Mouse (Mus musculus) embryonic facial prominence, embryonic 10.5 days (tissue): ENCODE data around the gene Sufu. TPM values are rescaled to one million over a fixed set of nuclear protein-coding genes. Genes with fewer than 3 reads are reported as not detected.
A peak's percentile ranks its signal among the peaks of the same experiment; 100 is the strongest.

Experiments
- DNase-seq: peaks from one replicate; pipeline ENCODE4 v3.0.0-alpha.2; 2017; ENCODE audit warnings: low spot score
- H3K27ac ChIP-seq: fragments of 300-500 bp; sonication (generic); replicated peaks from 2 replicates; pipeline ENCODE4 v1.5.1; 2016; ENCODE audit warnings: mild to moderate bottlenecking
- H3K27me3 ChIP-seq: fragments of 300-500 bp; sonication (generic); replicated peaks from 2 replicates; pipeline ENCODE4 v1.6.1; 2016; ENCODE audit warnings: low read depth, mild to moderate bottlenecking; ENCODE audit not compliant: poor library complexity, severe bottlenecking
- H3K36me3 ChIP-seq: fragments of 300-500 bp; sonication (generic); replicated peaks from 2 replicates; pipeline ENCODE4 v1.6.1; 2016; ENCODE audit warnings: mild to moderate bottlenecking, moderate library complexity
- H3K4me1 ChIP-seq: fragments of 300-500 bp; sonication (generic); 2 replicates; pipeline ENCODE4 v1.6.1; 2016
- H3K4me3 ChIP-seq: fragments of 300-500 bp; sonication (generic); 2 replicates; pipeline ENCODE4 v1.5.1; 2016; ENCODE audit warnings: mild to moderate bottlenecking, moderate library complexity
- H3K9me3 ChIP-seq: fragments of 300-500 bp; sonication (generic); 2 replicates; pipeline ENCODE4 v1.6.1; 2016; ENCODE audit warnings: mild to moderate bottlenecking
- WGBS: fragments of 180-500 bp; shearing (Covaris S2); methylation state at CpG from one replicate; pipeline ENCODE4 v1.1.7; 2016; 5-methylcytosine and 5-hydroxymethylcytosine counted together
- polyA plus RNA-seq: library from polyadenylated mRNA; unstranded; fragments of >200 nt; fragmentation: Nextera tagmentation; extraction: Ambion mirVana; gene quantifications from 2 replicates; pipeline ENCODE4 v1.2.1, GENCODE M21; 2016

Gene Sufu
- polyA plus RNA-seq, 1 experiment from 2014 or later = 50.5 TPM

GRCm38 (mm10) chr19:46529601-46530448, 133.1 kb downstream of the Sufu start:
- Histone ChIP-seq H3K9me3 (no peaks in the 10 kb centered on the region), H3K4me3 (peak overlapping the region; percentile 43), H3K4me1 (peaks cover 99% of the 10 kb centered on the region), H3K27ac (peak overlapping the region; percentile 88), H3K36me3 (peaks cover 5% of the 10 kb centered on the region; the same call in 1 of the 2 replicates), H3K27me3 (no peaks in the 10 kb centered on the region; the same call in 1 of the 2 replicates)
- peak; percentile 44 for DNase-seq
- WGBS = 4% methylated on average over 13 of the region's 13 CpGs

- peak; percentile 48 for DNase-seq
- WGBS = 5% methylated on average over 8 of the region's 8 CpGs
- H3K4me3 ChIP-seq = peak overlapping the region; percentile 43
These were observed 133.8 kb downstream of the Sufu start for GRCm38 (mm10) chr19:46530449-46530990.

DNA sequence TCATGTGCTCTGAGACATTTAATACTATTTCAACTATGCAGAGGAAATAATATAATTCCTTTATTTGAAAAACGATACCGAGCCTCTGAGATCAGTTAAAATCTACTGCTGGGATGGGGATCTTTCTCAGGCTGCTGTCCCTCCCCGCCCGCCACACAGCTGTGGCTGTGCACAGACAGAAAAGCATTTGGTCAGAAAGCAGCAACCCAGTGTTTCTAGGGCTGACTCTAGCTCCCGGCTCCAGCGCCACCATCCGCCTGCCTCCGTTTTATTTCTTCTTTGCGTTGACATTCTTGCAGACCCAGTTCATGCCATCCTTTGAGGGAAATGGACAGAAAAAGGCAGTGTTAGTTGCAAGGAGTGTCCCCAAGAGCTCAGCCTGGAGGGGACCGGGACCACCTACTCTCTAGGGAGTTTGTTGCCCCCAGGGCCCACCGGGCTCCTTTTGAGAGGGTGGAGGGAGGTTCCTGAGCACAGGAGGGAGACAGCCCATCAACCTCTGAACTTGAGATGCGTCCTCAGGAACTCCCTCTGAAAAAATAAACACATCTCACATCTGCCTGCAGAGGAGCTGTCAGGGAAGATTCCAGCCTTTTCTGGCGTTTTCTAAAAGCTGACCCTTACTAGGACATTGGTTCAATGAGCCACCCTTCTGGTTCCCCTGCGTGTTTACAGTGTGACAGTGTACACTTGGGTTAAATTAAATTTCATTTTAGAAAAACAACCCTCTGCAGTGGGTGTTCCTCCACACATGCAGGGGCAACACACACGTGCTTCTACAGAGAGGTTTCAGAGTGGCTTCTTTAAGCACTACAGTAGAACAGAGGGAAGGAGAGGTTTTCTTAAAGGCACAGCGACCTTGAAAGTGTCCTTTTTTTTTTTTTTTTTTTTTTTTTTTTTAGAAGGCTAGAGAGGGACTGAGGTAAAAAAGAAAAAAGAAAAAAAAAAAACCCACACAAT, 134.7 kb downstream of the Sufu start:
- H3K4me1 ChIP-seq = peaks cover 84% of the 10 kb centered on the region
- WGBS = 5% methylated on average over 16 of the region's 16 CpGs
- H3K27ac ChIP-seq = peak overlapping the region; percentile 88
- H3K36me3 ChIP-seq = peaks cover 13% of the 10 kb centered on the region
- peak; percentile 47 for DNase-seq
- no peaks in the 10 kb centered on the region for H3K9me3 ChIP-seq
- peak overlapping the region; percentile 43 for H3K4me3 ChIP-seq
- H3K27me3 ChIP-seq = no peaks in the 10 kb centered on the region; the same call in 1 of the 2 replicates

More at GRCm38 (mm10) chr19:46530449-46530990, 133.8 kb downstream of the Sufu start:
- Histone ChIP-seq H3K9me3 (no peaks in the 10 kb centered on the region), H3K36me3 (peaks cover 5% of the 10 kb centered on the region; the same call in 1 of the 2 replicates), H3K4me1 (peaks cover 93% of the 10 kb centered on the region), H3K27me3 (no peaks in the 10 kb centered on the region; the same call in 1 of the 2 replicates), H3K27ac (peak overlapping the region; percentile 88)

- H3K9me3 ChIP-seq = no peaks in the 10 kb centered on the region
- WGBS = 8% methylated on average over 10 of the region's 10 CpGs
- peak; percentile 52 for DNase-seq
- H3K4me3 ChIP-seq = peak overlapping the region; percentile 43; the same call in 1 of the 2 replicates
- peaks cover 18% of the 10 kb centered on the region for H3K36me3 ChIP-seq
- peak overlapping the region; percentile 72 for H3K27ac ChIP-seq
- H3K4me1 ChIP-seq = peaks cover 77% of the 10 kb centered on the region
- no peaks in the 10 kb centered on the region; the same call in 1 of the 2 replicates for H3K27me3 ChIP-seq
These were observed 135.5 kb downstream of the Sufu start for GRCm38 (mm10) chr19:46532031-46532688.

DNA sequence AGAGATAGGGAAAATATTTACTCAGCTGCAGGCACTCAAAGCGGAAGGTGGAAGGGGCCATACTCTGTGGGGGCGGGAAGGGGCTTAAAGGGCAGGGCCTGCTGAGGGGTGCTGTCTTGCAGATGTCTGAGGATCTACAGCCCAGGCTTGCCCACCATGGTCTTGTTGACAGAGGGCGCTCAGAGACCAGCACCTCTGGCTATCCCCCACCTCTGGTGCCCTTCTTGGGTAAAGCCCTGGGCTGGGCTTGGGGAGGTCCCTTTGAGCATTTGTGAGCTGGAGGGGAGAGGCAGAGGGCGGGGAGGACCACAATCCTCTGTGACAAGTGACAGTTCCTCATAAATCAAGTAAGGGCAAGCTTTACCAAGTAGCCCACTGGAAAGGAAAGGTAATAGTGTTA, 136.4 kb downstream of the Sufu start:
- Histone ChIP-seq H3K4me1 (peaks cover 68% of the 10 kb centered on the region), H3K9me3 (no peaks in the 10 kb centered on the region), H3K36me3 (peaks cover 21% of the 10 kb centered on the region), H3K27ac (peak overlapping the region; percentile 72), H3K27me3 (no peaks in the 10 kb centered on the region), H3K4me3 (peak overlapping the region; percentile 2; the same call in 1 of the 2 replicates)
- DNase-seq = peak; percentile 42
- 42% methylated on average over 4 of the region's 4 CpGs for WGBS

DNA sequence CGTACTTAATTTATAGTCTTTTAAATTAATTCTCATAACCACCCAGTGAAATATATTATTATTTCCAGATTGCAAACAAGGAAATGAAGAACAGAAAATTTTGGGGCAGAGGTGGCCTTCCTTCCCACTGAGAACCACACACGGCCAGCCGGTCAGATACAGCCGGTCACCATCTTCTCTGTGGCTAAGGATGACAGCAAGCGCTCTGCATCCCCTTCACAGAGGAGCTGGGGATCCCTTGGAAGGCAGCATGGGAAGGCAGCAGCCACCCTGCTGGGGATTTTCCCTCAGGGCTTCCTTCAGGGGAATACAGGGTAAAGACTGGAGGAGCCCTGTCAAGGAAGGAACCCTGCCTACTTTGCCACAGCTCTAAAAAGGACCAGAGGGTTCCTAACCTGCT, 136.8 kb downstream of the Sufu start:
- Histone ChIP-seq H3K4me1 (peaks cover 63% of the 10 kb centered on the region), H3K27me3 (no peaks in the 10 kb centered on the region), H3K27ac (peak overlapping the region; percentile 78), H3K4me3 (0 out of 2 replicates have a peak overlapping the region, but pooled peaks have one; percentile 5), H3K36me3 (peaks cover 24% of the 10 kb centered on the region), H3K9me3 (no peaks in the 10 kb centered on the region)
- no peak for DNase-seq
- WGBS = 62% methylated on average over 5 of the region's 5 CpGs

DNA sequence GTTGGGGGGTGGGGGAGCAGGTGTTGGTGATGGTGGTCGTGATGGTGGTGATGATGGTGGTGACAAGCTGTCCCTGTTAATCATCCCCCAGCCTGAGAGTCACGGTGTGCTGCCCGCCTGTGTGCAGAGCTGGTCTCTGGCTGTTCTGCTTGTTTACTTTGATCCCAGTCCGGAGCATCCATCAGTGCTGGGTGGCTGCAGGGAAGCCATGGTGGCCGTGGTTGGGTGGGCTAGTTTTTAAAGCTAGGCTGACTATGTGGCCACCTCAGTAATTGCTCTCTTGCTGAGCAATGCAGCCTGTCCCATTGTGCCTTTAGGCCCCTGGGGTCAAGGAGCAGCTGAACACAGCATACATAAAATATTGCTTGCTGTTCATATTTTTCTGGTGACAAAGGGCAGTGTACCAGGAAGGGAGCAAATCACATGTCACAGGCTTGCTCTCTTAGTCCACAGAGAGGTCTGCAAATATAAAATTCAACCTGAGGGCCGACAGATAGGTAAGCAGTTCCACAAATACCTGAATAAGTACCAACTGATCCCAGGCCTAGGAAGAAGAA, 137.9 kb downstream of the Sufu start:
- Histone ChIP-seq H3K27ac (no peak overlapping the region), H3K4me3 (no peak overlapping the region), H3K9me3 (no peaks in the 10 kb centered on the region), H3K27me3 (no peaks in the 10 kb centered on the region), H3K4me1 (peaks cover 52% of the 10 kb centered on the region), H3K36me3 (peaks cover 28% of the 10 kb centered on the region)
- no peak for DNase-seq
- 67% methylated on average over 6 of the region's 6 CpGs for WGBS

- Histone ChIP-seq H3K36me3 (peaks cover 56% of the 10 kb centered on the region), H3K4me1 (peaks cover 25% of the 10 kb centered on the region), H3K27ac (no peak overlapping the region), H3K27me3 (no peaks in the 10 kb centered on the region), H3K4me3 (no peak overlapping the region), H3K9me3 (no peaks in the 10 kb centered on the region)
- WGBS = 89% methylated on average over 9 of the region's 9 CpGs
- DNase-seq = no peak
These were observed 140.7 kb downstream of the Sufu start for GRCm38 (mm10) chr19:46537357-46537756.

- 83% methylated on average over 6 of the region's 6 CpGs for WGBS
- Histone ChIP-seq H3K4me3 (no peak overlapping the region), H3K36me3 (peaks cover 64% of the 10 kb centered on the region), H3K27ac (no peak overlapping the region), H3K27me3 (no peaks in the 10 kb centered on the region), H3K9me3 (no peaks in the 10 kb centered on the region), H3K4me1 (peaks cover 16% of the 10 kb centered on the region)
- DNase-seq = no peak
These were observed 141.5 kb downstream of the Sufu start for GRCm38 (mm10) chr19:46538213-46538612.
